Mouse (Mus musculus) liver, embryonic 11.5 days (tissue): ENCODE data around the gene Panx2. TPM values are rescaled to one million over a fixed set of nuclear protein-coding genes. Genes with fewer than 3 reads are reported as not detected.

Experiments used
- polyA plus RNA-seq: library from polyadenylated mRNA; unstranded; fragments of >200 nt; fragmentation: Nextera tagmentation; extraction: Ambion mirVana; gene quantifications from 2 replicates; pipeline ENCODE4 v1.2.1, GENCODE M21; 2014

The Panx2 gene
- polyA plus RNA-seq, 1 experiment from 2014 or later = 0.21 TPM

Other genes with a start within 250 kb of the Panx2 start
- gene Alg12, start 240.4 kb upstream of the Panx2 start, polyA plus RNA-seq = 13.9 and 14.2 TPM in 2 replicates
- 107 and 109 TPM in 2 replicates for gene Creld2, start 240.1 kb upstream of the Panx2 start, polyA plus RNA-seq
- 34.0 and 35.9 TPM in 2 replicates for gene Pim3, start 197.5 kb upstream of the Panx2 start, polyA plus RNA-seq
- not detected in 2 replicates for gene Ttll8, start 105.3 kb upstream of the Panx2 start, polyA plus RNA-seq
- not detected in 2 replicates for gene Mlc1, start 80.7 kb upstream of the Panx2 start, polyA plus RNA-seq
- gene Mov10l1, start 76.8 kb upstream of the Panx2 start, polyA plus RNA-seq = 0.18 and 0.65 TPM in 2 replicates
- gene Trabd, start 15.4 kb downstream of the Panx2 start, polyA plus RNA-seq = 33.5 and 34.8 TPM in 2 replicates
- gene Selenoo, start 29.4 kb downstream of the Panx2 start, polyA plus RNA-seq = 12.6 and 16.3 TPM in 2 replicates
- 18.4 and 21.8 TPM in 2 replicates for gene Tubgcp6, start 63.4 kb downstream of the Panx2 start, polyA plus RNA-seq
- 21.1 and 22.7 TPM in 2 replicates for gene Hdac10, start 69.0 kb downstream of the Panx2 start, polyA plus RNA-seq
- gene Mapk12, start 81.0 kb downstream of the Panx2 start, polyA plus RNA-seq = 3.8 and 4.8 TPM in 2 replicates
- 3.3 and 4.4 TPM in 2 replicates for gene Mapk11, start 89.9 kb downstream of the Panx2 start, polyA plus RNA-seq
- gene Plxnb2, start 121.1 kb downstream of the Panx2 start, polyA plus RNA-seq = 70.5 and 78.3 TPM in 2 replicates
- 9.5 and 10.5 TPM in 2 replicates for gene Dennd6b, start 136.8 kb downstream of the Panx2 start, polyA plus RNA-seq
- gene Ppp6r2, start 151.8 kb downstream of the Panx2 start, polyA plus RNA-seq = 25.0 and 31.6 TPM in 2 replicates